Mouse (Mus musculus): ENCODE measurements at regions not wholly inside any gene's neighbourhood (a gene's known extent, or its start where the extent isn't known, plus 50 kb on each side); places are given as distances from the start of the nearest gene placed in this dataset.

GRCm38 (mm10) chr17:47294091-47294534 lies 74.6 kb upstream of the Mrps10 start:
- H3K4me3 ChIP-seq = no peak overlapping the region
- peaks cover 35% of the 10 kb centered on the region for H3K4me1 ChIP-seq
- no peaks in the 10 kb centered on the region for H3K27me3 ChIP-seq (replicated peaks)
- H3K27ac ChIP-seq (replicated peaks) = peak overlapping the region; percentile 75
- ATAC-seq (ENCODE audit: extremely low read depth, insufficient number of reproducible peaks, low FRiP score, low TSS enrichment) = no peak
- H3K9me3 ChIP-seq = no peaks in the 10 kb centered on the region
- WGBS = 36% methylated on average over 5 of the region's 5 CpGs
- no peak overlapping the region for H3K4me2 ChIP-seq
- peak overlapping the region; percentile 42; the same call in 1 of the 2 replicates for H3K9ac ChIP-seq
- peaks cover 12% of the 10 kb centered on the region; the same call in 1 of the 2 replicates for H3K36me3 ChIP-seq

- H3K9ac ChIP-seq = no peak overlapping the region
- no peaks in the 10 kb centered on the region for H3K27me3 ChIP-seq (replicated peaks)
- H3K36me3 ChIP-seq = peaks cover 18% of the 10 kb centered on the region
- no peak overlapping the region for H3K4me3 ChIP-seq
- H3K4me2 ChIP-seq = no peak overlapping the region
- H3K4me1 ChIP-seq = peaks cover 35% of the 10 kb centered on the region
- H3K27ac ChIP-seq (replicated peaks) = peak overlapping the region; percentile 75
- 83% methylated on average over 8 of the region's 8 CpGs for WGBS
- no peak for ATAC-seq (ENCODE audit: extremely low read depth, insufficient number of reproducible peaks, low FRiP score, low TSS enrichment)
- H3K9me3 ChIP-seq = no peaks in the 10 kb centered on the region
Observed at GRCm38 (mm10) chr17:47293178-47293577, 75.5 kb upstream of the Mrps10 start.

GRCm38 (mm10) chr17:47291558-47291957 lies 77.1 kb upstream of the Mrps10 start:
- Histone ChIP-seq H3K4me1 (peaks cover 34% of the 10 kb centered on the region), H3K4me2 (no peak overlapping the region), H3K27ac (replicated peaks) (no peak overlapping the region), H3K9ac (no peak overlapping the region), H3K36me3 (peaks cover 30% of the 10 kb centered on the region), H3K27me3 (replicated peaks) (no peaks in the 10 kb centered on the region), H3K9me3 (no peaks in the 10 kb centered on the region), H3K4me3 (no peak overlapping the region)
- 93% methylated on average over 1 of the region's 1 CpGs for WGBS
- ATAC-seq (ENCODE audit: extremely low read depth, insufficient number of reproducible peaks, low FRiP score, low TSS enrichment) = no peak

- peaks cover 32% of the 10 kb centered on the region for H3K36me3 ChIP-seq
- H3K9me3 ChIP-seq = no peaks in the 10 kb centered on the region
- WGBS = 81% methylated on average over 10 of the region's 10 CpGs
- H3K4me1 ChIP-seq = peaks cover 23% of the 10 kb centered on the region
- H3K4me2 ChIP-seq = no peak overlapping the region
- H3K4me3 ChIP-seq = no peak overlapping the region
- no peak overlapping the region for H3K27ac ChIP-seq (replicated peaks)
- H3K27me3 ChIP-seq (replicated peaks) = no peaks in the 10 kb centered on the region
- no peak for ATAC-seq (ENCODE audit: extremely low read depth, insufficient number of reproducible peaks, low FRiP score, low TSS enrichment)
- H3K9ac ChIP-seq = no peak overlapping the region
Observed at GRCm38 (mm10) chr17:47285616-47286015, 83.1 kb upstream of the Mrps10 start.

GRCm38 (mm10) chr17:47284236-47284635 lies 84.5 kb upstream of the Mrps10 start:
- H3K9me3 ChIP-seq = no peaks in the 10 kb centered on the region
- peaks cover 23% of the 10 kb centered on the region for H3K4me1 ChIP-seq
- ATAC-seq (ENCODE audit: extremely low read depth, insufficient number of reproducible peaks, low FRiP score, low TSS enrichment) = no peak
- no peak overlapping the region for H3K4me3 ChIP-seq
- H3K9ac ChIP-seq = no peak overlapping the region
- H3K27ac ChIP-seq (replicated peaks) = peak overlapping the region; percentile 28; the same call in 1 of the 2 replicates
- H3K4me2 ChIP-seq = no peak overlapping the region
- H3K36me3 ChIP-seq = peaks cover 27% of the 10 kb centered on the region
- 70% methylated on average over 11 of the region's 11 CpGs for WGBS
- H3K27me3 ChIP-seq (replicated peaks) = no peaks in the 10 kb centered on the region

- Histone ChIP-seq H3K27me3 (replicated peaks) (no peaks in the 10 kb centered on the region), H3K36me3 (peaks cover 18% of the 10 kb centered on the region), H3K27ac (replicated peaks) (no peak overlapping the region), H3K9ac (no peak overlapping the region), H3K4me3 (no peak overlapping the region), H3K4me1 (peaks cover 23% of the 10 kb centered on the region), H3K9me3 (no peaks in the 10 kb centered on the region), H3K4me2 (no peak overlapping the region)
- 62% methylated on average over 4 of the region's 4 CpGs for WGBS
- no peak for ATAC-seq (ENCODE audit: extremely low read depth, insufficient number of reproducible peaks, low FRiP score, low TSS enrichment)
Observed at GRCm38 (mm10) chr17:47283158-47283557, 85.5 kb upstream of the Mrps10 start.

- Histone ChIP-seq H3K27ac (replicated peaks) (peak overlapping the region; percentile 24; the same call in 1 of the 2 replicates), H3K4me2 (no peak overlapping the region), H3K27me3 (replicated peaks) (no peaks in the 10 kb centered on the region), H3K9me3 (no peaks in the 10 kb centered on the region), H3K9ac (no peak overlapping the region), H3K36me3 (peaks cover 17% of the 10 kb centered on the region), H3K4me1 (peaks cover 23% of the 10 kb centered on the region), H3K4me3 (no peak overlapping the region)
- 79% methylated on average over 3 of the region's 3 CpGs for WGBS
- no peak for ATAC-seq (ENCODE audit: extremely low read depth, insufficient number of reproducible peaks, low FRiP score, low TSS enrichment)
Observed at GRCm38 (mm10) chr17:47282476-47282875, 86.2 kb upstream of the Mrps10 start.

GRCm38 (mm10) chr17:47277890-47278289 lies 90.8 kb upstream of the Mrps10 start:
- WGBS = 78% methylated on average over 5 of the region's 5 CpGs
- ATAC-seq (ENCODE audit: extremely low read depth, insufficient number of reproducible peaks, low FRiP score, low TSS enrichment) = no peak
- H3K36me3 ChIP-seq = peaks cover 16% of the 10 kb centered on the region
- no peak overlapping the region for H3K9ac ChIP-seq
- H3K27me3 ChIP-seq (replicated peaks) = no peaks in the 10 kb centered on the region
- peaks cover 4% of the 10 kb centered on the region; the same call in 1 of the 2 replicates for H3K9me3 ChIP-seq
- no peak overlapping the region for H3K27ac ChIP-seq (replicated peaks)
- no peak overlapping the region for H3K4me2 ChIP-seq
- no peak overlapping the region for H3K4me3 ChIP-seq
- H3K4me1 ChIP-seq = peaks cover 19% of the 10 kb centered on the region

- H3K4me1 ChIP-seq = peaks cover 18% of the 10 kb centered on the region
- H3K4me3 ChIP-seq = no peak overlapping the region
- H3K27me3 ChIP-seq (replicated peaks) = no peaks in the 10 kb centered on the region
- no peak overlapping the region for H3K9ac ChIP-seq
- WGBS = 59% methylated on average over 6 of the region's 6 CpGs
- ATAC-seq (ENCODE audit: extremely low read depth, insufficient number of reproducible peaks, low FRiP score, low TSS enrichment) = no peak; the same call in 1 of the 2 replicates
- peaks cover 4% of the 10 kb centered on the region; the same call in 1 of the 2 replicates for H3K9me3 ChIP-seq
- H3K4me2 ChIP-seq = no peak overlapping the region
- H3K27ac ChIP-seq (replicated peaks) = peak overlapping the region; percentile 45; the same call in 1 of the 2 replicates
- H3K36me3 ChIP-seq = peaks cover 19% of the 10 kb centered on the region
Observed at GRCm38 (mm10) chr17:47276639-47277038, 92.0 kb upstream of the Mrps10 start.

- no peak overlapping the region for H3K9ac ChIP-seq
- ATAC-seq (ENCODE audit: extremely low read depth, insufficient number of reproducible peaks, low FRiP score, low TSS enrichment) = no peak
- peak overlapping the region; percentile 45; the same call in 1 of the 2 replicates for H3K27ac ChIP-seq (replicated peaks)
- H3K27me3 ChIP-seq (replicated peaks) = no peaks in the 10 kb centered on the region
- H3K36me3 ChIP-seq = peaks cover 19% of the 10 kb centered on the region
- no peak overlapping the region for H3K4me3 ChIP-seq
- peaks cover 18% of the 10 kb centered on the region for H3K4me1 ChIP-seq
- 81% methylated on average over 19 of the region's 19 CpGs for WGBS
- H3K4me2 ChIP-seq = no peak overlapping the region
- peaks cover 4% of the 10 kb centered on the region; the same call in 1 of the 2 replicates for H3K9me3 ChIP-seq
Observed at GRCm38 (mm10) chr17:47275796-47276311, 92.8 kb upstream of the Mrps10 start.

GRCm38 (mm10) chr17:47273309-47273708 lies 95.4 kb upstream of the Mrps10 start:
- H3K4me3 ChIP-seq = no peak overlapping the region
- no peak for ATAC-seq (ENCODE audit: extremely low read depth, insufficient number of reproducible peaks, low FRiP score, low TSS enrichment)
- peaks cover 20% of the 10 kb centered on the region for H3K36me3 ChIP-seq
- no peaks in the 10 kb centered on the region for H3K27me3 ChIP-seq (replicated peaks)
- H3K4me2 ChIP-seq = no peak overlapping the region
- H3K4me1 ChIP-seq = peaks cover 18% of the 10 kb centered on the region
- 62% methylated on average over 7 of the region's 7 CpGs for WGBS
- no peak overlapping the region for H3K9ac ChIP-seq
- no peak overlapping the region for H3K27ac ChIP-seq (replicated peaks)
- peaks cover 4% of the 10 kb centered on the region; the same call in 1 of the 2 replicates for H3K9me3 ChIP-seq

Data from heart, embryonic 13.5 days (tissue).